Mouse (Mus musculus) hindbrain, embryonic 11.5 days (tissue): ENCODE results near the gene Rplp0. TPM values are rescaled to one million over a fixed set of nuclear protein-coding genes. Genes with fewer than 3 reads are reported as not detected.

Experiments used
- ATAC-seq: fragments of 200-750 bp; cut with Nextera tagmentation; 2 replicates; pipeline ENCODE4 v1.8.0; 2017; ENCODE audit warnings: mild to moderate bottlenecking, moderate TSS enrichment, moderate library complexity; ENCODE audit not compliant: low FRiP score
- DNase-seq: peaks from one replicate; pipeline ENCODE4 v3.0.0-alpha.2; 2015; ENCODE audit warnings: low spot score
- H3K27ac ChIP-seq: fragments of 300-500 bp; sonication (generic); 2 replicates; pipeline ENCODE4 v1.5.1; 2014; ENCODE audit warnings: mild to moderate bottlenecking, low read depth, low read length
- H3K27me3 ChIP-seq: fragments of 300-500 bp; sonication (generic); 2 replicates; pipeline ENCODE4 v1.6.1; 2014; ENCODE audit warnings: mild to moderate bottlenecking, low read length, moderate library complexity, mixed read lengths; ENCODE audit not compliant: control insufficient read depth, insufficient read depth
- H3K36me3 ChIP-seq: fragments of 300-500 bp; sonication (generic); 2 replicates; pipeline ENCODE4 v1.6.1; 2014; ENCODE audit warnings: mild to moderate bottlenecking, low read length, moderate library complexity, mixed read lengths; ENCODE audit not compliant: control insufficient read depth, insufficient read depth
- H3K4me1 ChIP-seq: fragments of 300-500 bp; sonication (generic); replicated peaks from 2 replicates; pipeline ENCODE4 v1.6.1; 2014; ENCODE audit warnings: low read length, mixed read lengths; ENCODE audit not compliant: control insufficient read depth, insufficient read depth
- H3K4me2 ChIP-seq: fragments of 300-500 bp; sonication (generic); replicated peaks from 2 replicates; pipeline ENCODE4 v1.6.1; 2014; ENCODE audit warnings: mild to moderate bottlenecking, low read depth, low read length
- H3K4me3 ChIP-seq: fragments of 300-500 bp; sonication (generic); 2 replicates; pipeline ENCODE4 v1.5.1; 2014; ENCODE audit warnings: low read depth, low read length
- H3K9ac ChIP-seq: fragments of 300-500 bp; sonication (generic); 2 replicates; pipeline ENCODE4 v1.6.1; 2014; ENCODE audit warnings: low read depth, low read length
- H3K9me3 ChIP-seq: fragments of 300-500 bp; sonication (generic); 2 replicates; pipeline ENCODE4 v1.6.1; 2016; ENCODE audit warnings: low read length; ENCODE audit not compliant: control insufficient read depth
- WGBS: fragments of 180-500 bp; shearing (Covaris S2); extraction: QIAGEN DNeasy Blood & Tissue Kit; methylation state at CpG from one replicate; pipeline ENCODE4 v1.1.7; 2014; 5-methylcytosine and 5-hydroxymethylcytosine counted together
- polyA plus RNA-seq: library from polyadenylated mRNA; unstranded; fragments of >200 nt; fragmentation: Nextera tagmentation; extraction: Ambion mirVana; gene quantifications from 2 replicates; pipeline ENCODE4 v1.2.1, GENCODE M21; 2014

Gene Rplp0
- polyA plus RNA-seq, 1 experiment from 2014 or later, result 1,247 TPM

DNA sequence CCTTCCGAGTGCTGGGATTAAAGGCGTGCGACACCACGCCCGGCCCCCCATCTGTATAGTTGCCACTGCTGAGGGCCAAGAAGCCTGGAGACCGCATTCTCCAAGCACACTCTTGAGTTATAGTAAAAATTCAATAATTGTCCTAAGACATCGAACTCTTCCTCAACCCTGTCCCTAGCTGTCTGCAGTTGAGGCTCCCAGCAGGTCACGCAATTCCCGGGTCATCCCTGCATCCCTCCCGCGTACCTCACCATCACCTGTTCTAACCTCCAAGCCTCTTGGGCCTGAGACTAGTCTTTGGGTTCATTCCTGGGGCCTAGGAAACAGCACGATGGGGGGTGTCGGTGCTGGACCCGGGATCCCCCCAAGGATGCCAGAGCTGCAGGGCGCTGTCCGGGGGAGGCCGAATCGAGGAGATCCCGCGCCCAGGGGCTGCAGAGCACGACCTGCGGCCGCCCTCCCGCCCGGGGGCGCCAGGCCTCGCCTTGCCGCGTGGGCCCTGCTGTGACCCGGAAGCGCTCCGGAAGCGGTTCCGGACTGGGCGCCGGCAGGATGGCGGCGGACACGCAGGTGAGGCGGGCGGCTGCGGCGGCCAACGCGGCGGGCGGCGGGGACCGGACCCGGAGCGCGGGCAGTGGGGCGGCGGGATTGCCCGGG lies 5.6 kb downstream of the Rplp0 start, which contains the start of gene Gcn1l1:
TSS of gene Gcn1l1 (plus strand) at position 518 of the 657 bp plus-strand sequence.
- peaks cover 10% of the 10 kb centered on the region; the same call in 1 of the 2 replicates for H3K36me3 ChIP-seq
- DNase-seq, result peak; percentile 84
- peak; percentile 85 for ATAC-seq
- no peaks in the 10 kb centered on the region for H3K9me3 ChIP-seq
- H3K4me2 ChIP-seq, result peak within 1 kb of the TSS; percentile 81
- no peaks in the 10 kb centered on the region for H3K27me3 ChIP-seq
- peaks cover 9% of the 10 kb centered on the region; the same call in 1 of the 2 replicates for H3K4me1 ChIP-seq
- 3% methylated on average over 52 of the region's 55 CpGs for WGBS
- H3K27ac ChIP-seq, result peak within 1 kb of the TSS; percentile 77
- peak within 1 kb of the TSS; percentile 94 for H3K9ac ChIP-seq
- H3K4me3 ChIP-seq, result peak within 1 kb of the TSS; percentile 97

DNA sequence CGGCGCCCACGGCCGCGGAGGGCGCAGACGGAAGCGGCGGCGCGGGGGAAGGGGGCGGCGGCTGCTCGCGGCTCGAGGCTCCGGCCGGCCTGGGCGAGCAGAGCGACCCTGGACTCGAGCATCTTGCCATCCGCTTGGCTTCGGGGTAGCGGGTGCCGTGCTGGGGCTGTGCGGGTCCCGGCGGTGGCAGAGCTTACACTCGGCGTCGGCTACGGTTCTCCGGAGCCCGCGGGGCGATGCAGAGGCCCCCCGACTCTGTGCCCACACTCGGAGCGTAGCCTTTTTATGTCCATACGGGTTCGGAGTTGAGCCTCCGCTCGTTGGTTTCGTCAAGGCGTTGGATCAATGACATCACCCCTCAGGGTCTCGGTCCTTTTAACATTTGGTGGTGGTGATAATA lies 6.1 kb downstream of the Rplp0 start:
- Histone ChIP-seq H3K4me2 (peak overlapping the region; percentile 81), H3K9ac (peak overlapping the region; percentile 94), H3K4me3 (peak overlapping the region; percentile 97), H3K36me3 (peaks cover 10% of the 10 kb centered on the region; the same call in 1 of the 2 replicates), H3K27me3 (no peaks in the 10 kb centered on the region), H3K27ac (peak overlapping the region; percentile 77), H3K4me1 (peaks cover 7% of the 10 kb centered on the region; the same call in 1 of the 2 replicates), H3K9me3 (no peaks in the 10 kb centered on the region)
- peak; percentile 47 for DNase-seq
- peak; percentile 51; the same call in 1 of the 2 replicates for ATAC-seq
- WGBS, result under 1% methylated on average over 28 of the region's 46 CpGs

DNA sequence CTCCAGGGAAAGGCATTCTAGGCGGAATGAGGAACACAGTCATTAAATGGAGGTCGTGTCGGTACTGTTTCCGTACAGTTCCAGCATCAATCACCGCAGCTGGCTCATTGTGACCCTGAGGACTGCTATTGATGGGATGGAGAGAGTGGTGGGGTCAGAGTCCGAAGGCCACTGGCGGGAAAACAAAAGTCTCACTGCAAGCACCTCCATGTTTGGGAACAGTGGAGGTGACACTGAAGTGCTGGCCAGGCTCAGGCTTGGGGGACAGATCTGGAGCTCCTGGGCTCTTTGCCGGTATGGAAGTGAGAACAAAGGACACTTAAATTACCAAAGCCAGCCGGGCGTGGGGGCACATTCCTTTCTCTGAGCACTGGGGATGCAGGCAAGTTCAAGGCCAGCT lies 9.4 kb downstream of the Rplp0 start:
- Histone ChIP-seq H3K36me3 (0 out of 2 replicates have a peak, but pooled peaks cover 4% of the 10 kb centered on the region), H3K27me3 (no peaks in the 10 kb centered on the region), H3K4me1 (0 out of 2 replicates have a peak, but pooled peaks cover 5% of the 10 kb centered on the region), H3K4me3 (no peak overlapping the region), H3K9ac (no peak overlapping the region), H3K4me2 (no peak overlapping the region), H3K27ac (no peak overlapping the region), H3K9me3 (no peaks in the 10 kb centered on the region)
- ATAC-seq (no peak), DNase-seq (no peak)
- 61% methylated on average over 10 of the region's 10 CpGs for WGBS

DNA sequence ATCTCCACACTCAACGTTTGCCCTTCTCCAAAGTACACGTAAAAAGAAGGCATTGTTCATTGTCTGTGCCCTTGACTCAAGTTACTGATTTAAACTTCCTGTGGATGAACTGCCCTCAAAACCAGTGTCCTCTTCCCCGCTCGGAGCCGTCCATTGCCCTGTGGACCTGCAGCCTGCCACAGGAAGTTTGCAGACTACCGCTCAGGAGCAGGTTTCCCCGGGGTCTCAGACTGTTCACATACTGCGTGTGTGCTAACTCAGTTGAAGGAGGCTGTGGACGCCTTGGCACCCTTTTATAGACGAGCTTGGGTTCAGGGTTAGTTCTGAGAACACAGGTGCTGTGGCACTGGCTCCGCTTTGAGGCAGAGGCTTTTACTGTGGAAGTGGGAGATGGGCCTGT lies 10.0 kb downstream of the Rplp0 start:
- DNase-seq, result no peak
- Histone ChIP-seq H3K27me3 (no peaks in the 10 kb centered on the region), H3K4me1 (0 out of 2 replicates have a peak, but pooled peaks cover 5% of the 10 kb centered on the region), H3K4me3 (no peak overlapping the region), H3K36me3 (0 out of 2 replicates have a peak, but pooled peaks cover 4% of the 10 kb centered on the region), H3K27ac (peak overlapping the region; percentile 17; the same call in 1 of the 2 replicates), H3K9ac (no peak overlapping the region), H3K9me3 (no peaks in the 10 kb centered on the region), H3K4me2 (no peak overlapping the region)
- WGBS, result 81% methylated on average over 11 of the region's 11 CpGs
- no peak for ATAC-seq

DNA sequence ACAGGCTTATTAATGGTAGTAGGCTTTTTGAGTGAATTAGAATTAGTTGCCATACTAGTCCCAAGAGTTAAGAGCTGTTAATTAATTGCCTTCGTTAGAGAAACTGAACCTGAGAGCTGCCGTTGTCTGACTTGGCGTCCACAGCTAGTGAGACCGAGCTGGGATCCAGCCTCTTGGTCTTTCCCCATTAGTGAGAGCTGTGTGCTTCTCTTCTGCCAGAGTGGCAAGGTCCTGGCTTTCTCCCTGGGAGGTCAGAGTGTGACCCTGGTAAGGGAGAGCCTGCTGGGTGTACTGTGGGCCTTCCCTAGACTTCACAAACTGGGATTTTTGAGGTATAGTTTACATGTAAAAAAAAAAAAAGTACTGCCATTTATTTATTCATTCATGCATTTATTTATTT lies 10.5 kb downstream of the Rplp0 start:
- 0 out of 2 replicates have a peak, but pooled peaks cover 5% of the 10 kb centered on the region for H3K4me1 ChIP-seq
- no peak overlapping the region for H3K4me3 ChIP-seq
- H3K27me3 ChIP-seq, result no peaks in the 10 kb centered on the region
- no peak overlapping the region for H3K9ac ChIP-seq
- no peak for ATAC-seq
- WGBS, result 92% methylated on average over 4 of the region's 4 CpGs
- no peak overlapping the region for H3K4me2 ChIP-seq
- no peak overlapping the region for H3K27ac ChIP-seq
- DNase-seq, result no peak
- 0 out of 2 replicates have a peak, but pooled peaks cover 4% of the 10 kb centered on the region for H3K36me3 ChIP-seq
- H3K9me3 ChIP-seq, result no peaks in the 10 kb centered on the region

DNA sequence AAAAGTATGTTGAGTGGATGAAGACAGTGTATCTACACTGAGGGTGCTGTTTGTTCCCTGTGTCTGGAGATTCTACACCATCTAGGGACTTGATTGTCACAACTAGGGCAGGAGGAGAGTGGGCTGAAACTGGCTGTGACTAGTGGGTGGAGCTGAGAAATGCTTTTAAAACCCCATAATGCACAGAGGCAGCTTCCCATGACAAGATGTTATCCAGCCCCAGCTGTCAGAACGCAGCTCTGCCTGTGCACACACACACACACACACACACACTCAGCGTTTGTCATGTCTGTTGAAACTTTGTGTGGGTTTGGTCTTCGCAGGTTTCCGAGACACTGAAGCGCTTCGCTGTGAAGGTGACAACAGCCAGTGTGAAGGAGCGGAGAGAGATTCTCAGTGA lies 11.8 kb downstream of the Rplp0 start:
- Histone ChIP-seq H3K4me3 (no peak overlapping the region), H3K27ac (no peak overlapping the region), H3K9ac (no peak overlapping the region), H3K36me3 (peaks cover 8% of the 10 kb centered on the region; the same call in 1 of the 2 replicates), H3K4me1 (0 out of 2 replicates have a peak, but pooled peaks cover 2% of the 10 kb centered on the region), H3K4me2 (no peak overlapping the region), H3K27me3 (no peaks in the 10 kb centered on the region), H3K9me3 (no peaks in the 10 kb centered on the region)
- WGBS, result 99% methylated on average over 7 of the region's 7 CpGs
- DNase-seq (no peak), ATAC-seq (no peak)

DNA sequence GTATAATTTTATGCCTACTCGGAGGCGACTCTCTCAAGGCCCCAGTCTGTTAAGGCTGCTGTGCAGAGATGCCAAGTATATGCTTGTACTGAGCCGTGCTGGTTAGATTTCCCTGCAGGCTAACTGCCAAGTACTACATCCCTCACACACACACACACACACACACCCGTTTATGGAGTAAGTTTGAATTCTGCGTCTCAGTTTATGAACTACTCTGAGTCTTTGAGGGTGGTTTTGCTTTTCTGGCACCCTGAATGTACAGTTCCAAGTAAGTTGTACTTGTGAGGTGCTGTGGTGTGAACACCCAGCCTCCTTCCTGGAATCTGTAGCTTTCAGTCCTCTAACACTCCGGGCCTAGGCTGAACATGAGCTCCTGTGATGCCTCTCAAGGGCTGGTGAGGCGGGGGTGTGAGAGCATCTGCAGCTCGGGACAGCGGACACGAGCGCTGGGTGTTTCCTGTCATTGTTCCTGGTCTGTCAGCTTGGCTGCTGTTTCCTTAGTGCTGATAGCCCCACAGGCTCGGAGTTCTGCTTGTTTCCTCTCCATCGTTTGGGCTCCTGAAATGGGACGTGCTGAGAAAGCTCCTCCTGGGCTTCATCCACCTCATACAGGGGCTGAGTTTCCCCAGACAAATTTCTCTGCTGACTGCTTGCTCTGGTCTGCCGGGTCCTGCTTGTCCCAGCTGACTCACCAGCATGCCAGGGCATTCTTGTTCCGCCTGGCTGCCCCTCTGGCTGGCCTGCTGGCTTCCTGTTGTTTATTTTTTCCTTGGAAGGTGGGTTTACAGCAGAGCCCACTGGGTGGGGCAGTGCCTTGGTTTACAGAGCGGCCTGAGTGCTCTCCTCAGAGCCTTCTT lies 13.6 kb downstream of the Rplp0 start:
- Histone ChIP-seq H3K36me3 (peaks cover 13% of the 10 kb centered on the region; the same call in 1 of the 2 replicates), H3K4me1 (no peaks in the 10 kb centered on the region), H3K9ac (no peak overlapping the region), H3K4me2 (no peak overlapping the region), H3K27me3 (no peaks in the 10 kb centered on the region), H3K4me3 (no peak overlapping the region), H3K27ac (no peak overlapping the region), H3K9me3 (no peaks in the 10 kb centered on the region)
- DNase-seq (no peak), ATAC-seq (no peak)
- 69% methylated on average over 17 of the region's 17 CpGs for WGBS

DNA sequence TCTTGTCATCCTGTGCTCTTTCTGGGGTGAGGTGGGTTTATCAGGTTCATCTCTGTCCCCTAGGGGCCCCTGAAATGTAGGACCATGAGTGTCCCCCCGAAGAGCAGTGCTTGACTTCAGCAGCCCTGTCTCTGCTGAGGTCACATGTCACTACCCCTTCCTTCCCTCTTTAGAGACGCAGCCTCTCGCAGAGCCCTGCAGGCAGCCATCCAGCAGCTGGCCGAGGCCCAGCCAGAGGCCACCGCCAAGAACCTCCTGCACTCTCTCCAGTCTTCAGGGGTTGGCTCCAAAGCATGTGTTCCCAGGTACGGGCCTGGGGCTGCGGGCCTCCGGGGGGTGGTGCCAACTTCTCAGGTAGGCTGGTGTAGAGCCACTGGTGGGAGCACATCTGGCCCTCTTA lies 15.7 kb downstream of the Rplp0 start:
- WGBS, result 91% methylated on average over 8 of the region's 8 CpGs
- no peak overlapping the region for H3K9ac ChIP-seq
- no peaks in the 10 kb centered on the region for H3K27me3 ChIP-seq
- no peak overlapping the region for H3K27ac ChIP-seq
- ATAC-seq (no peak), DNase-seq (no peak)
- no peak overlapping the region for H3K4me3 ChIP-seq
- H3K9me3 ChIP-seq, result no peaks in the 10 kb centered on the region
- no peaks in the 10 kb centered on the region for H3K4me1 ChIP-seq
- H3K36me3 ChIP-seq, result peaks cover 21% of the 10 kb centered on the region
- H3K4me2 ChIP-seq, result no peak overlapping the region
